In the genomic region with DNA sequence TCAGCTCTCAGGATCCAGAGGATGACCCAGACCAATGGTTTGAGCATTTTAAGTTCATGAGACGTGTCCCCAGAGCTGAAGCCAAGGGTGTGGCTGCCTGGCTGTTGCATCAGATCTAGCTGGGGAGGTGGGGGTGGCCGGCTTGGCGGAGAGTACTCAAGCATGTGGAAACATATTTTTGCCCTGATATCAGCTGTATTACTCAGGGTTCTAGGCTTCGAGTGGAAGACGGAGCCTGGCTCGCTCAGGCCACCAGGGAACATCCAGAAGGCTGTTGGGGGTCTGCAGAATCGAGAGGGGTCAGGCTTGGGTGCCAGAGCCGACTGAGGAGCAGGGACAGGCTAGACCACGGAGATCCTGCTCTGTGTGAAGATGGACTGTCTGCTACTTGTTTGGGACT, we compare ENCODE assay signal across 11 mouse cellular contexts. TPM values are rescaled to one million over a fixed set of nuclear protein-coding genes. Genes with fewer than 3 reads are reported as not detected.
DNase-seq lines count a peak whose midpoint lies in the region; ATAC-seq and TF ChIP-seq lines count a peak whose summit lies in the region.
"Had no signal": no experiment of that assay in that cellular context is flagged by ENCODE, and none has a peak within 500 bp of the region (broad histone marks: within the 10 kb centered on the region; RNA-seq: fewer than 3 reads in every experiment).

No protein-coding gene starts in this region.

- peak overlapping the region; percentile 27 to 55; a peak in 2 of 4 replicates for H3K4me3 ChIP-seq in ES-E14 (ENCODE audit: insufficient read depth in 1 of 2, low read depth in 1 of 2, low read length in 2 of 2, poor library complexity in 1 of 2, severe bottlenecking in 1 of 2)
- no peak overlapping the region for H3K4me3 ChIP-seq in liver, embryonic 12.5 days
- H3K4me3 ChIP-seq: heart, embryonic 13.5 days; limb, embryonic 15.5 days had no signal

- H3K4me1 ChIP-seq in ES-E14 (ENCODE audit: control insufficient read depth in 2 of 2, insufficient read depth in 2 of 2, low read length in 2 of 2, poor library complexity in 1 of 2), result peaks cover 5 to 23% of the 10 kb centered on the region in 2 experiments; a peak in 2 of 4 replicates
- 0 out of 2 replicates have a peak, but pooled peaks cover 6% of the 10 kb centered on the region for H3K4me1 ChIP-seq in liver, embryonic 12.5 days

- DNase-seq in adrenal gland, adult (ENCODE audit: inconsistent age in 2 of 2, low spot score in 1 of 2), result peak; percentile 15 to 30
- DNase-seq in adrenal gland, adult 8-10 months, result no peak
- no peak for DNase-seq in ES-E14 (ENCODE audit: low read depth, low spot score)
- peak; percentile 46 to 68 for DNase-seq in gastrocnemius, postnatal 4 days (ENCODE audit: low spot score in 2 of 2)
- DNase-seq in lung, postnatal 25 days (ENCODE audit: low spot score), result peak; percentile 66
- no peak for DNase-seq in neural tube, embryonic 10.5 days (ENCODE audit: extremely low spot score, low spot score)
- DNase-seq: kidney, postnatal 25 days had no signal

- H3K4me2 ChIP-seq in liver, embryonic 12.5 days, result no peak overlapping the region
- H3K4me2 ChIP-seq: heart, embryonic 13.5 days; limb, embryonic 15.5 days had no signal

- H3K36me3 ChIP-seq in ES-E14 (ENCODE audit: control insufficient read depth, insufficient read depth, low read length, poor library complexity, severe bottlenecking), result no peaks in the 10 kb centered on the region
- no peaks in the 10 kb centered on the region for H3K36me3 ChIP-seq in liver, embryonic 12.5 days
- H3K36me3 ChIP-seq: heart, embryonic 13.5 days; limb, embryonic 15.5 days had no signal

- H3K9me3 ChIP-seq in ES-E14 (ENCODE audit: control insufficient read depth, insufficient read depth, low read depth, low read length), result no peaks in the 10 kb centered on the region
- H3K9me3 ChIP-seq in liver, embryonic 12.5 days (replicated peaks), result no peaks in the 10 kb centered on the region
- H3K9me3 ChIP-seq: heart, embryonic 13.5 days; limb, embryonic 15.5 days had no signal

- H3K9ac ChIP-seq in ES-E14 (ENCODE audit: insufficient read depth, low read depth, low read length, poor library complexity, severe bottlenecking), result peak overlapping the region; percentile 62; the same call in 1 of the 2 replicates
- no peak overlapping the region for H3K9ac ChIP-seq in liver, embryonic 12.5 days
- H3K9ac ChIP-seq: heart, embryonic 13.5 days; limb, embryonic 15.5 days had no signal

- H3K27ac ChIP-seq in ES-E14 (ENCODE audit: insufficient read depth, low read depth, low read length, poor library complexity, severe bottlenecking), result peak overlapping the region; percentile 8; the same call in 1 of the 2 replicates
- no peak overlapping the region for H3K27ac ChIP-seq in liver, embryonic 12.5 days
- H3K27ac ChIP-seq: heart, embryonic 13.5 days; limb, embryonic 15.5 days had no signal

- 42% methylated on average over 9 of the region's 9 CpGs for WGBS in liver, embryonic 12.5 days (ENCODE audit: insufficient replicate concordance)

- peaks cover 30% of the 10 kb centered on the region for H3K27me3 ChIP-seq in liver, embryonic 12.5 days (replicated peaks)

- in situ Hi-C loops in ES-E14 (cut with MboI; ENCODE audit: low sequenced_read_pairs in 2 of 2, unreplicated experiment in 2 of 2), result loop anchor here in 1 of 2 experiments (10.0 kb wide), 2 partner anchors 99 to 519 kb away; a partner anchor contains a TSS

- ATAC-seq in liver, embryonic 12.5 days, result no peak
- no peak for ATAC-seq in cerebellum, adult (ENCODE audit: insufficient number of reproducible peaks, low FRiP score, low TSS enrichment)

TF ChIP-seq in ES-E14, 5 proteins besides CTCF, POLR2A, EP300 and RAD21:
- TF ChIP-seq ZC3H11A (IDR thresholded peaks at IDR 0.05; ENCODE audit: borderline replicate concordance, low read depth, low read length) (no peak), CHD2 (IDR thresholded peaks at IDR 0.05; ENCODE audit: low read depth, low read length) (no peak), MAFK (IDR thresholded peaks at IDR 0.05; ENCODE audit: insufficient read depth, low read depth, low read length) (no peak), HCFC1 (IDR thresholded peaks at IDR 0.05; ENCODE audit: borderline replicate concordance, insufficient read depth, low read length) (no peak), ZNF384 (IDR thresholded peaks at IDR 0.05; ENCODE audit: low read depth, low read length) (no peak)

RNA-seq across cellular contexts. Expression of a gene that starts 30.6 kb away (rescaled TPM):
- 1 to 10 TPM; 2.4 to 4.2 (median 3.7) TPM for total RNA-seq in adrenal gland, adult 8-10 months (2022)
- 1.1 and 2.8 TPM in 2 replicates for total RNA-seq in ES-E14 (2012; rRNA removed)
- 10 to 100 TPM; 14.9 to 17.3 TPM for total RNA-seq in gastrocnemius, postnatal 4 days (2021)
- polyA plus RNA-seq in liver, embryonic 12.5 days (2016; fragmentation: Nextera tagmentation; extraction: Ambion mirVana), result 0.02 and 0.05 TPM in 2 replicates

RNA-seq across cellular contexts. Expression of a gene that starts 46.1 kb away (rescaled TPM):
- total RNA-seq in adrenal gland, adult 8-10 months (2022), result 100 to 1,000 TPM; 137 to 213 (median 176) TPM
- 642 and 877 TPM in 2 replicates for total RNA-seq in ES-E14 (2012; rRNA removed)
- 100 to 1,000 TPM; 105 to 111 TPM for total RNA-seq in gastrocnemius, postnatal 4 days (2021)
- polyA plus RNA-seq in liver, embryonic 12.5 days (2016; fragmentation: Nextera tagmentation; extraction: Ambion mirVana), result 682 and 694 TPM in 2 replicates

RNA-seq across cellular contexts. Expression of a gene that starts 57.6 kb away (rescaled TPM):
- 10 to 100 TPM; 24.9 to 32.9 (median 26.9) TPM for total RNA-seq in adrenal gland, adult 8-10 months (2022)
- total RNA-seq in ES-E14 (2012; rRNA removed), result 6.8 and 9.4 TPM in 2 replicates
- total RNA-seq in gastrocnemius, postnatal 4 days (2021), result 10 to 100 TPM; 24.5 to 29.0 TPM
- 95.8 and 106 TPM in 2 replicates for polyA plus RNA-seq in liver, embryonic 12.5 days (2016; fragmentation: Nextera tagmentation; extraction: Ambion mirVana)

Comparison
In these comparisons a context has a peak if more than half of its experiments do, and no peak if none do; other contexts are left out.
1. DNase-seq: peak in adrenal gland, adult (2 of 2), gastrocnemius, postnatal 4 days (2 of 2) and lung, postnatal 25 days (single experiment); none in adrenal gland, adult 8-10 months (single experiment), ES-E14 (single experiment) and neural tube, embryonic 10.5 days (single experiment).